Mouse (Mus musculus) CD8-positive naive resting alpha-beta T cell, adult 2 months (primary cell): ENCODE measurements around the gene Pick1.

Experiments used
- DNase-seq, 2 experiments: peaks; one replicate each; pipeline ENCODE4 v3.0.0; 2022; ENCODE audit warnings: low read depth in 2 of 2, low spot score in 2 of 2

The Pick1 gene

DNA sequence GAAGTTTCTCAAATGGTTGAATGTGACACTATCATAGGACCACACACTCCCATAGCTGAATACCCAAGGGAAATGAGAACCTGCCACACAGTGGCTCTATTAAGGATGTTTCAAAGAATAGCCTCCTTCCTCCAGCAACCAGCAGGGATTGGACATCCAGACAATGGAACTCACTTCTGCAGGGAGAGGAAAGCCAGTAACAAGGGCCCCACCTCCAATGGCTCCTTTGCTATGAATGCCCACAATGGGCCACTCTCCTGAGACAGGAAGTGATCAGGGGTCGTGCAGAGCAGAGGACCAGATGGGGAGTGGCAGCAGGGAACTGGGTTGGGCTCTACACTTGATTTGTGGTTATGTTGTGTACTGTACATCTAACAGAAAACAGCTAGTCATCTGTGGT is 39.5 kb downstream of the Pick1 start:
- DNase-seq = no peak

DNA sequence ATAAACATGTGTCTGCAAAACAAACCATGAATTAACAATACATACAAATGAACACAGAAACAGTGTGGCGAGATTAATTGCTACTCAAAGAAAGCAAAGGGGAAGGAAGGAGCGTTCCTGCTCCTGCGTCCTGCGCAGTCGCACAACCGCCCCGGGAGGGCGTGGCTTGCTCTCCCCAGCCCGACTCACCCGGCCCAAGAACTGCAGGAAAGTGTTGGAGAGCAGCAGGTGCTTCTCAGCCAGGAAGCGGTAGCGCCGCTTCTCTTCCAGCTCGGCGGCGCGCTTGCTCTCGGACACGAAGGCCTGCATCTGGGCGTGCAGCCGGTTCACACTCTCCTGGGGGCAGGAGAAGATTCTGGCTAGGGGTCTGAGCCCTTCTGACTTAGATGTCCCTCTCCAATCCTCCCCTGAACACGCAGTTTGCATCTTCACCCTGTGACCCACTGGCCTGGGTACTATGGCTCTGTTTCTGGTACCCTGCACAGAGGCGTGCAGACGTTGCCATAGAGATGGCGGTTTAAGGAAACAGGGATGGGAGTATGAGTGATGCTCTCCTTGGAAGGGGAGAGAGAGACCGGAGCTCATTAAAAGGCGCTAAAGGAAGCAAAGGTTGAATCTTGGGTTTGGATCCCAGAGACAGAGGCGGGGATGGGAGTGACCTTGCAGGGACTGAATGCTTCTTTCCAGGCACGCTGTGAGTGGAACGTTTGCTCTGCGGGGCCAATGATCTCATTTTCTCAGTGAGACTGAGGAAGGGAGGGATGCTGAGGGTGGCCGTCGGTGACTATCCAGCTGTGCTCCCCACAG is 41.5 kb downstream of the Pick1 start:
- peak; percentile 69 to 78 for DNase-seq

- DNase-seq = peak; percentile 53 to 72
These were observed 42.3 kb downstream of the Pick1 start for GRCm38 (mm10) chr15:79271124-79271746.

GRCm38 (mm10) chr15:79273020-79273419 is 44.0 kb downstream of the Pick1 start:
- no peak for DNase-seq

DNA sequence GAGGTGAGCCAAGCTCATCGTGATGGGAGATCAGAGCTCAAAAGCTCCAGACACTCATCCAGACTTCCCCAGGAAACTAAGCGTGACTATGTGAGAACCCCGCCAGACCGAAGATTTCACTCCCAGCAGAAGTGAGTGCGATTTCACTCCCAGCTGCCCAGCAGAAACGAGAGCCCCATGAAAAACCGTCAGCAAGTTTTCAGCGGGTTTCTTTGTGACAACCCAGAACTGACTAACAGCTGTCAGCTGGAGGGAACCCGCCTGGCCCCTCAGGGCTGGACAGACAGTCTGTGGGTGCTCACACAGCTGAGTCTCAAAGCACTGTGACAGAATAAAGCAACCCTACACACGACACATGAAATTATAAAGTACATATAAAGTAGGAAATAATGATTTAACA is 48.8 kb downstream of the Pick1 start:
- no peak for DNase-seq

DNA sequence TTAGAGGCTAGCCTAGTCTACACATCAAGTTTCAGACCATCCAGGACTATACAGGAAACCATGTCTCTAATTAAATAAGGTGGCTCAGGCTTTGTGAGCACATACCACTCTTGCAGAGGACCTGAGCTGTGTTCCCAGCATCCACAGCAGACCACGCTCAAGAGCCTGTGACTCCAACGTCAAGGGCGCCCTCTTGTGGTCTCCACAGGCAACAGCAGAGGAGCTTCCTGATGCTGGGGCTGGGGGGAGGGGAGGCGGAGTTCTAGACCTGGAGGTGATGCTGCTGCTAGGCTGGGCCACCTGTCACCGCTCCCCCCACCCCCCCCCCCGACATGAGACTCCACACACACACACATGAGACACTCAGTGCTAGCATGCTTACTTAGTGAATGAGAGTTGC is 51.2 kb downstream of the Pick1 start:
- peak; percentile 18 to 39 for DNase-seq

DNA sequence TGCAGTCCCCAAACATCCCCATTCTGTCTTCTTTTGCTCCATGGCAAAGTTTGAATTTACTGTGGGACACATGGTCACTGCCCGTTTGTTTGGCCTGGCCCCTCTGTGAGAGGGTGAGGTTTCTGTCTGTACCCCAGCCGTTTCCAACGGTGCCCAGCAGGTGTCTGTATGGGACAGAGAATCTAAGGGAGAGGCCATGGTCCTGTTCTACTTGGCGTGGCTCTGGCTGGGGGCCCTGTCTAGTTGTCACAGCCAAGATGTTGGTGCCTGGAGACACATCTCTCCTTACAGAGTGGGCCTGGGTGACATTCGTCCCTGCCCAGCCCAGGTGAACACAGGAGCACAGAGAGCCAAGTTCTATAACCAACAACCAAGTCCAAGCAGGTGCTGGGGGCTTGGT is 51.9 kb downstream of the Pick1 start:
- no peak for DNase-seq

DNA sequence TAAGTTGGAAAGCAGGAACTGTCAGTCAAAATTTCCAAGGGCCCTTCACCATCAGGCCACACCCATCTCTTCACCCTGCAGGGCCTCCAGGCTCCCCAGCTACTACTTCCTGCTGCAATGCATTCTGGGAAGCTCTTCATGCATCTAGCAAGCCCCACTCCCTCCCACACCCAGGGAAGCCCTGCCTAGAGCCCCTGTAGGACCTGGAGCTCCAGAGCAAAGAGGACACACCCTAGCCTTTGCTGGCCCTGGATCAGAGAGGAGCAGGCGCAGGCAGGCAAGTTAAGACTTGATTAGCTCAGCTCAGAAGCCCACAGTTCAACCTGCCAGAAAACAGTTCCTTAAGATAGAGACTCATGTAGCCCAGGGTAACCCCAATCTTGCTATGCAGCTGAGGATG is 52.4 kb downstream of the Pick1 start:
- peak in 1 of 2 experiments; percentile 15 for DNase-seq

DNA sequence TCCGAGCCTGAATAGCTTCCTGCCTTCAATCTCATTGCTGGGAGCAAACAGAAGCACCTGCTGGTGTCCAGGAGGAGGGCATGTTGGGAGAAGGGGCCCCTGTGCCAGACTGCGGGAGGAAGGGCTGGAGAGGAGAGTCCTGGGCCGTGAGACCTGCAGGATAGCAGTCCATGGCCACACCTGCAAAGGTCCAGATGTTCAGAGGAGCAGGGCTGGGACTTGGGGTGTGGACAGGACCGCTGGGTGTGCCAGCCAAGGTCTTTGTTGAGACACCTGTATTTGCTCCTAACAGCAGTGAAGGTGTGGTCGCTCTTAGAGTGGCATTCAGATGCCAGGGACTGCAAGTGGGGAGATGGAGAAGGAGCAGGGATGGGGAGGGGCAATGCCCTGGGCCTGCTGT is 53.5 kb downstream of the Pick1 start:
- no peak for DNase-seq

GRCm38 (mm10) chr15:79283371-79283770 is 54.4 kb downstream of the Pick1 start:
- no peak for DNase-seq

DNA sequence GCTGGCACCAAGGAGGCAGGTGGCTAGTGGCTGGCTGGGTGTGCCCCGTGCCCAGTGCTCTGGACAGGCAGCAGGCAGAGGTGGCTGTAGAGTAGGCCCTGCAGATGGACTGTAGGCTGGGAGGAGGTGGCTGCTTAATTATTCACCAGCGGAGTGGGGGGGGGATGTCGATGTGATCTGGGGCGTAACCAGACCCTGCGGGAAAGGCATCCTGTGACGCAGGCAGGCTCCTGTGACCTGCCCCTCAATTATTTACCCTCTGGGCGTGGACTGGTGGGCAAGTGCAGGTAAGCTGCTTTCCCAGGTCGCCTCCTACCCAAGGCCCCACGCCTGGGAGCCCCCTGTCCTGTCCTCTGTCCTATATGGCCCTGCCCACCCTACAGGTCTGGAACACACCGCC is 56.4 kb downstream of the Pick1 start, which contains the start of gene Baiap2l2:
Gene Baiap2l2 (minus strand): TSS at position 139 of the 400 bp plus-strand sequence.
- DNase-seq = no peak

- DNase-seq = no peak
These were observed 57.2 kb downstream of the Pick1 start for GRCm38 (mm10) chr15:79286141-79286540.

- DNase-seq = no peak
These were observed 58.1 kb downstream of the Pick1 start for GRCm38 (mm10) chr15:79287091-79287490.

DNA sequence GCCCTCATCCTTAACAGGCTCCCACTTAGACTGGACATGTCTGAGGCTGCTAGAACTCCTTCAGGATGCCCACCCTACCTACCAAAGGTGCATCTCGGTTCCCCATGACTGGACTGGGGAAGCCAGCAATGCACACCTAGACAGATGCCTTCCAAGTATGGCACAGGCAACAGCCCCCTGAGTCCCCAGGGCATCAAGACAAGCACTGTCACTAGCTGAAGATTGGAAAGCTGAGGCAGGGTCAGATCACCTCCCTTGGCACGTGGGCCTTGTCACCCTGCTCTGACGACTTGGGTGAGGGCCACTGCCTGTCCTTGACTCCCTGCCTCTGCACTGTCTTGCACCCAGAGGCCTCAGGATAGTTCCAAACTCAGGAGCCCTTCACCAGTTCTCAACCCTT is 59.4 kb downstream of the Pick1 start:
- no peak for DNase-seq

DNA sequence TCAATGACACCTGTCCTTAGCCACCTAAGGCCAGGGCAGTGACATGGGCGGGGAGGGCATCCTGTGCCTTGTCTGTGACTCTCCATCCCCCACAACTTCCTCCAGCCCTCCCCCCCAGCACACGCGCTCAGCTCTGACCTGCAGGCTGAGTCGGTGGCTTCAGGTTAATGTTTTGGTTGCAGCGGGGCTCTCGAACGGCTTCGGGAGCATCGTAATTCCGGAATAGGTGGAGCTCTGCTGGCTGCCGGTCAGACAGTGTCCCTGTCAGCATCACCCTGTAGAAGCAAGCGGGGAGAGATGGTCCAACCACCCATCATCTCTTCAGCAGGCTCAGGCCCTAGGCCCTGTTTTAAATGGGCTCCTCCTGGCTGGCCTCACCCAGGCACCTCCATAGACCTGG is 60.5 kb downstream of the Pick1 start:
- no peak for DNase-seq

DNA sequence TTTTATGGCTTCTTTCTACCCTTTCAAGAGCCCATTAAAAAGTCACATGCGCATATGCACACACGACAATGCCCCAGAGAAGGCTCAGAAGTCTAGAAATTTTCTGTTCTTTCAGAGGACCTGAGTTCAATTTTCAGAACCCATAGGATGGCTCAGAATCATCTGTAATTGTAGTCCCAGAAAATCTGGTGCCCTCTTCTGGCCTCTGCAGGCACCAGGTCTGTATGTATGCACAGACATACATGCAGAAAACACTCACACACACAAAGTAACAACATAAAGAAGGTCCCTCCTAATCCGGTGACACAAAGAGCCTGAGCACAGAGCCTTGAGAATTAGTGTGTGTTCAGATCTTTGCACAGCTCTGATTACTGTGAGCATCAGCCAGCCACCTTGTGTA is 61.4 kb downstream of the Pick1 start:
- no peak for DNase-seq

DNA sequence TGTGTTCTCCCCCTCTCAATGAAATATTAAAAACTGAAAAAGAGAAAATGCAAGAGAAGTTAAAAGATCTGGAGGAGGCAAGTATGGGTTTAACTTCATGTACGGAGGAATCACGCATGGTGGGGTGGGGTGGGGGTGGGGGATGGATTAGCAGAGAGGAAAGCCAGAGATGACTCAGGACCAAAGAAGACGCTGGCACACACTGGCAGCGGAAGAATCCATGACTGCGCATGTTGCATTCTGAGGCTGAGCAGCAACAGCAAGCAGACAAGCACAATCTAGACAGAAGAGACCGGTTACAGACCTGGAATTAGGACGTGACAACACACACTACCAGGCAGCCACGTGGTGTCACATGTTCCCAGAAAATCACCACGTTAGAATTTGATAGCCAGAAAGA is 63.8 kb downstream of the Pick1 start:
- DNase-seq = no peak

GRCm38 (mm10) chr15:79298553-79298952 is 69.6 kb downstream of the Pick1 start:
- DNase-seq = no peak
